Mouse (Mus musculus): ENCODE data around the gene Tjp1. TPM values are rescaled to one million over a fixed set of nuclear protein-coding genes. Genes with fewer than 3 reads are reported as not detected.

Tjp1 gene
- total and polyA plus RNA-seq, 3 experiments, result not detected

DNA sequence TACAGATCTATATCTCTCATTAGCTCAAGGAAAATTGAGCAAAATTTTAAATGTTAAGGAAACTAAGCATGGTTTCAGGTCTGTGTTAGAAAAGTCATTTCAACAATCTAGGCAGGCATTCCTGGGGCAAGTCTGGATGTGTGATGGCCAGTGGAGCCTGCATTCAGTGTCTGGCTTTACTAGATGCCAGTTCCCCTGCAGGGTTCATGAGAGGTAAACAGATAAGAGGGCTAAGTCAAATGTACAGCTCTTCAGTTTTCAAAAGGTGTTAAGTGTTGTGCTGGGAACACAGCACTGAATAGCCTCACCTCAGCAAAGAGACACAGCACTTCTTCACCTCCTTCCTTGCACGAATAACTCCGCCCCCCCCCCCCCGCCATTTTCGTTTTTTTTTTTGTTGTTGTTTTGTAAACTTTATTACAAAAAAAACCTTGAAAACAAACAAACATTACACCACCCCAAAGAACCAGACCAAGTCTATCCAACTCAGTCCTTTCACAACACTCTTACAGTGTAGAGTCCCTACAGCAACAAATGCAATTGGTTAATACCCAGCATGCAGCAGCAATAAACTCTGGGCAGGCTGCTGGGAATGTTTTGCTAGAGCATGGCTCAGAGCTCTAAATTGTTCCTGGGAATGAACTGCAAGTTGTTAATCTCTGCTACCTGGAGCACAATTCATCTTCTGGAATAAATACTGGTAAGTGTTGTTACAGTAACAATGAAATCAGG lies 177.1 kb downstream of the Tjp1 start:
- Histone ChIP-seq H3K4me3 (replicated peaks in 1 of 3; ENCODE audit: low read depth in 2 of 3, low read length in 2 of 3, poor library complexity in 1 of 3) (no peak overlapping the region), H3K79me2 (replicated peaks; ENCODE audit: control insufficient read depth, extremely low read depth, insufficient read depth, poor library complexity, severe bottlenecking) (no peaks in the 10 kb centered on the region), H3K4me1 (ENCODE audit: control insufficient read depth in 1 of 2, insufficient read depth in 2 of 2) (no peaks in the 10 kb centered on the region), H3K9ac (ENCODE audit: insufficient read depth, low read depth) (no peak overlapping the region), H3K27me3 (replicated peaks) (peaks cover 5% of the 10 kb centered on the region), H3K27ac (ENCODE audit: insufficient read depth, low read depth) (no peak overlapping the region), H3K9me3 (replicated peaks; ENCODE audit: low read length) (no peaks in the 10 kb centered on the region), H3K4me2 (ENCODE audit: insufficient read depth, low read depth, poor library complexity, severe bottlenecking) (no peak overlapping the region), H3K36me3 (replicated peaks in 1 of 2; ENCODE audit: control insufficient read depth in 1 of 2, insufficient read depth in 1 of 2, low read length in 1 of 2) (no peaks in the 10 kb centered on the region)
- in situ Hi-C loops (cut with MboI; ENCODE audit: low pct_ligation_motif_present, low pct_unique_long_range_greater_than_20kb, low sequenced_read_pairs), result no loop called here
- dilution Hi-C loops (cut with MboI; ENCODE audit: extremely low pct_ligation_motif_present, extremely low pct_unique_long_range_greater_than_20kb, low sequenced_read_pairs), result no loop called here
- DNase-seq (ENCODE audit: extremely low read depth), result no peak
- TF ChIP-seq POLR2AphosphoS2 (IDR thresholded peaks at IDR 0.05; ENCODE audit: low read depth, low read length), result no peak
- no peak for TF ChIP-seq MEF2A (IDR thresholded peaks at IDR 0.05; ENCODE audit: borderline replicate concordance, low read depth, low read length)
- no peak for TF ChIP-seq USF1 (IDR thresholded peaks at IDR 0.05; ENCODE audit: low read depth, low read length)
- TF ChIP-seq RCOR1 (conservative IDR thresholded peaks at IDR 0.05; ENCODE audit: low read depth, low read length), result no peak
- no peak for TF ChIP-seq TCF12 (IDR thresholded peaks at IDR 0.05; ENCODE audit: low read depth, low read length)
- no peak for TF ChIP-seq IRF4 (IDR thresholded peaks at IDR 0.05; ENCODE audit: low read depth, low read length)
- no peak for TF ChIP-seq JUN (IDR thresholded peaks at IDR 0.05; ENCODE audit: insufficient read depth, low read depth, low read length)
- no peak for TF ChIP-seq ELF1 (IDR thresholded peaks at IDR 0.05; ENCODE audit: low read depth, low read length)
- TF ChIP-seq MYC (IDR thresholded peaks at IDR 0.05; ENCODE audit: low read depth, low read length), result no peak
- TF ChIP-seq SIN3A (IDR thresholded peaks at IDR 0.05; ENCODE audit: low read length), result no peak
- TF ChIP-seq KAT2A (IDR thresholded peaks at IDR 0.05; ENCODE audit: insufficient replicate concordance, low read length), result no peak
- TF ChIP-seq GABPA (IDR thresholded peaks at IDR 0.05; ENCODE audit: insufficient replicate concordance, low read depth, low read length), result no peak

DNA sequence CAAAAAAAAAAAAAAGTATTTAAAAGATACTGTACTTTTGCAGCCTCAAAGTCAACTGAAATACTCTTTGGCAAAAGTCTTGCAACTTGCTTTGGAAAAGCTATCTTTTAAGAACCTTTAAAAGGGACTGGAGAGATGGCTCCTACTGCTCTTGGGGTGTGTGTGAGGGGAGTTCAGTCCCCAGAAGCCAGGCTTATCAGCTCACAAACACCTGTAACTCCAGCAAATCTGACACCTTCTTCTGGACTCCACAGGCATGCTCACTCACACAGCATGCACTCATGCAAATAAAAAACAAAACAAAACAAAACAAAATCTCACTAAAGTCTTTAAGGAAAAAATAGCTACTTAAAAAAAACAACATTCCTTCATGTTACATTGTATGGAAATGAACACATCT lies 179.0 kb downstream of the Tjp1 start:
- DNase-seq (ENCODE audit: extremely low read depth), result no peak
- no peak overlapping the region for H3K9ac ChIP-seq (ENCODE audit: insufficient read depth, low read depth)
- H3K4me3 ChIP-seq (replicated peaks in 1 of 3; ENCODE audit: low read depth in 2 of 3, low read length in 2 of 3, poor library complexity in 1 of 3), result no peak overlapping the region
- in situ Hi-C loops (cut with MboI; ENCODE audit: low pct_ligation_motif_present, low pct_unique_long_range_greater_than_20kb, low sequenced_read_pairs), result loop anchor here (25.0 kb wide), 1 partner anchor 139 kb away; no protein-coding TSS in a partner anchor
- peaks cover 4% of the 10 kb centered on the region for H3K27me3 ChIP-seq (replicated peaks)
- H3K36me3 ChIP-seq (replicated peaks in 1 of 2; ENCODE audit: control insufficient read depth in 1 of 2, insufficient read depth in 1 of 2, low read length in 1 of 2), result no peaks in the 10 kb centered on the region
- TF ChIP-seq CHD1 (IDR thresholded peaks at IDR 0.05; ENCODE audit: low read depth, low read length) (no peak), SMC3 (IDR thresholded peaks at IDR 0.05; ENCODE audit: low read depth, low read length) (no peak), ZC3H11A (IDR thresholded peaks at IDR 0.05; ENCODE audit: low read depth, low read length) (no peak)
- H3K9me3 ChIP-seq (replicated peaks; ENCODE audit: low read length), result no peaks in the 10 kb centered on the region
- H3K4me1 ChIP-seq (ENCODE audit: control insufficient read depth in 1 of 2, insufficient read depth in 2 of 2), result no peaks in the 10 kb centered on the region
- no peak overlapping the region for H3K27ac ChIP-seq (ENCODE audit: insufficient read depth, low read depth)
- no peak overlapping the region for H3K4me2 ChIP-seq (ENCODE audit: insufficient read depth, low read depth, poor library complexity, severe bottlenecking)
- dilution Hi-C loops (cut with MboI; ENCODE audit: extremely low pct_ligation_motif_present, extremely low pct_unique_long_range_greater_than_20kb, low sequenced_read_pairs), result no loop called here
- no peaks in the 10 kb centered on the region for H3K79me2 ChIP-seq (replicated peaks; ENCODE audit: control insufficient read depth, extremely low read depth, insufficient read depth, poor library complexity, severe bottlenecking)
